Mouse (Mus musculus) neural tube, embryonic 11.5 days (tissue): ENCODE measurements around the gene Rhd. TPM values are rescaled to one million over a fixed set of nuclear protein-coding genes. Genes with fewer than 3 reads are reported as not detected.
A peak's percentile ranks its signal among the peaks of the same experiment; 100 is the strongest.

Experiments
- ATAC-seq: fragments of 200-750 bp; cut with Nextera tagmentation; 2 replicates; pipeline ENCODE4 v1.8.0; 2017; ENCODE audit warnings: moderate number of reproducible peaks, mild to moderate bottlenecking, moderate TSS enrichment, moderate library complexity; ENCODE audit not compliant: insufficient read depth, low FRiP score, low TSS enrichment
- DNase-seq: peaks from one replicate; pipeline ENCODE4 v3.0.0-alpha.2; 2015; ENCODE audit warnings: low spot score
- H3K27ac ChIP-seq: fragments of 300-500 bp; sonication (generic); 2 replicates; pipeline ENCODE4 v1.5.1; 2014; ENCODE audit warnings: low read depth, mild to moderate bottlenecking, low read length
- H3K27me3 ChIP-seq: fragments of 300-500 bp; sonication (generic); 2 replicates; pipeline ENCODE4 v1.6.1; 2014; ENCODE audit warnings: mild to moderate bottlenecking, low read length, mixed read lengths; ENCODE audit not compliant: control insufficient read depth, insufficient read depth
- H3K36me3 ChIP-seq: fragments of 300-500 bp; sonication (generic); 2 replicates; pipeline ENCODE4 v1.6.1; 2014; ENCODE audit warnings: mild to moderate bottlenecking, low read length, moderate library complexity, mixed read lengths; ENCODE audit not compliant: control insufficient read depth, insufficient read depth
- H3K4me1 ChIP-seq: fragments of 300-500 bp; sonication (generic); 2 replicates; pipeline ENCODE4 v1.6.1; 2014; ENCODE audit warnings: low read length, mixed read lengths; ENCODE audit not compliant: control insufficient read depth, insufficient read depth
- H3K4me2 ChIP-seq: fragments of 300-500 bp; sonication (generic); 2 replicates; pipeline ENCODE4 v1.6.1; 2014; ENCODE audit warnings: low read depth, mild to moderate bottlenecking, moderate library complexity
- H3K4me3 ChIP-seq: fragments of 300-500 bp; sonication (generic); 2 replicates; pipeline ENCODE4 v1.5.1; 2014; ENCODE audit warnings: low read depth, low read length
- H3K9ac ChIP-seq: fragments of 300-500 bp; sonication (generic); 2 replicates; pipeline ENCODE4 v1.6.1; 2014; ENCODE audit warnings: mild to moderate bottlenecking, low read length
- H3K9me3 ChIP-seq: fragments of 300-500 bp; sonication (generic); 2 replicates; pipeline ENCODE4 v1.6.1; 2016; ENCODE audit warnings: low read length; ENCODE audit not compliant: control insufficient read depth
- WGBS: fragments of 180-500 bp; shearing (Covaris S2); extraction: QIAGEN DNeasy Blood & Tissue Kit; methylation state at CpG from one replicate; pipeline ENCODE4 v1.1.7; 2014; 5-methylcytosine and 5-hydroxymethylcytosine counted together
- polyA plus RNA-seq: library from polyadenylated mRNA; unstranded; fragments of >200 nt; fragmentation: Nextera tagmentation; extraction: Ambion mirVana; gene quantifications from 2 replicates; pipeline ENCODE4 v1.2.1, GENCODE M21; 2014

The Rhd gene
- polyA plus RNA-seq, 1 experiment from 2014 or later = 13.8 TPM

GRCm38 (mm10) chr4:134919733-134920540, 55.6 kb downstream of the Rhd start:
- 43% methylated on average over 12 of the region's 12 CpGs for WGBS
- ATAC-seq = no peak
- no peak overlapping the region for H3K4me3 ChIP-seq
- no peaks in the 10 kb centered on the region for H3K27me3 ChIP-seq
- DNase-seq = no peak
- H3K4me2 ChIP-seq = no peak overlapping the region
- H3K9ac ChIP-seq = no peak overlapping the region
- no peaks in the 10 kb centered on the region for H3K9me3 ChIP-seq
- H3K4me1 ChIP-seq = peaks cover 6% of the 10 kb centered on the region
- H3K36me3 ChIP-seq = no peaks in the 10 kb centered on the region
- H3K27ac ChIP-seq = no peak overlapping the region

DNA sequence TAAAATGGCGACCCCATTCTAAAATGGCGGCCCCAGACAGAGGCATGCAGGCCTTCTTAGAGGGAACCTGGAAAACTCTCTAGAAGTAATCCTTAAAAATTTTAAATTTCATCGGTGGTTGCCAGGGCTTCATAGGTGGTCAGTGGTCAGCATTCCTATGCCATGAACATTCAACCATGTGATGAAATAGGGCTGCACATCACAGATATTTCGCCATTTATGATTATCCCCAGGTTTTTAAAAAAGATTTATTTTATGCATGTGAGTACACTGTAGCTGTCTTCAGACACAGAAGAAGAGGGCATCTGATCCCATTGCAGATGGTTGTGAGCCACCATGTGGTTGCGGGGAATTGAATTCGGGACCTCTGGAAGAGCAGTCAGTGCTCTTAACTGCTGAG, 56.3 kb downstream of the Rhd start:
- 94% methylated on average over 6 of the region's 6 CpGs for WGBS
- Histone ChIP-seq H3K36me3 (peaks cover 3% of the 10 kb centered on the region; the same call in 1 of the 2 replicates), H3K27me3 (no peaks in the 10 kb centered on the region), H3K27ac (no peak overlapping the region), H3K9ac (no peak overlapping the region), H3K9me3 (no peaks in the 10 kb centered on the region), H3K4me1 (peaks cover 9% of the 10 kb centered on the region; the same call in 1 of the 2 replicates), H3K4me3 (no peak overlapping the region), H3K4me2 (no peak overlapping the region)
- ATAC-seq (no peak), DNase-seq (no peak)

GRCm38 (mm10) chr4:134921703-134922102, 57.4 kb downstream of the Rhd start:
- H3K4me3 ChIP-seq = no peak overlapping the region
- ATAC-seq (no peak), DNase-seq (no peak)
- no peak overlapping the region for H3K27ac ChIP-seq
- 95% methylated on average over 4 of the region's 4 CpGs for WGBS
- H3K9ac ChIP-seq = no peak overlapping the region
- H3K4me2 ChIP-seq = no peak overlapping the region
- no peaks in the 10 kb centered on the region for H3K9me3 ChIP-seq
- peaks cover 3% of the 10 kb centered on the region; the same call in 1 of the 2 replicates for H3K36me3 ChIP-seq
- H3K27me3 ChIP-seq = no peaks in the 10 kb centered on the region
- H3K4me1 ChIP-seq = peaks cover 9% of the 10 kb centered on the region; the same call in 1 of the 2 replicates

DNA sequence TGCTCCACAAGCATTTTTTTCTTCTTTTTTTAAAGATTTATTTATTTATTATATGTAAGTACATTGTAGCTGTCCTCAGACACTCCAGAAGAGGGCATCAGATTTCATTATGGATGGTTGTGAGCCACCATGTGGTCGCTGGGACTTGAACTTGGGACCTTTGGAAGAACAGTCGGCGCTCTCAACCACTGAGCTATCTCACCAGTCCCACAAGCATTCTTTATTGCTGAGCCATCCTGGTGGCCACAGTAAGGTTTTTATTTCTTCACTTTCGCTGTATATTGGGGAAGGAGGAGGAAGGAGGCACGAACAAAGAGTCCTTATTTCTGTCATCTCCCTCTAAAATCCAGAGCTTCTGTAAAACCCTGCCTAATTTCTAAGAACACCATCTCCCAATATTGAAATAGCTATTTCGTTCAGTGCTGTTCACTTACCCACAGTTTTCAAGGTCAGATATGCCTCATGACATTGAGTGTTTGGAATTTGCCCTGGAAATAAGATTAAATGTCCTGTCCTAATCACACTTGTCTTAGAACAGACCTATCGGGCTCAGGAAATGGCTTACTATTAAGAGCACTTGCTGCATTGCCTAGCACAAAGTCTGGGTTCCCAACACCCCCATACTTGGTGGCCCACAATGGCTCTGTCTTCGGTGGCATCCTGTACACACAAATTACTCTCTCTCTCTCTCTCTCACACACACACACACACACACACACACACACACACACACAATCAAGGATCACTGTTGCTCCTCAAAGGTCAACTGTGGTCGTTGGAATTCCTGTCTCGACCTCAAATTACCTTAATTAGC, 58.0 kb downstream of the Rhd start:
- H3K4me3 ChIP-seq = peak overlapping the region; percentile 99
- H3K9me3 ChIP-seq = no peaks in the 10 kb centered on the region
- peaks cover 6% of the 10 kb centered on the region; the same call in 1 of the 2 replicates for H3K36me3 ChIP-seq
- 63% methylated on average over 10 of the region's 10 CpGs for WGBS
- 0 out of 2 replicates have a peak overlapping the region, but pooled peaks have one; percentile 85 for H3K27ac ChIP-seq
- peak overlapping the region; percentile 59 for H3K9ac ChIP-seq
- DNase-seq (no peak), ATAC-seq (no peak)
- H3K27me3 ChIP-seq = no peaks in the 10 kb centered on the region
- H3K4me2 ChIP-seq = peak overlapping the region; percentile 47
- peaks cover 9% of the 10 kb centered on the region; the same call in 1 of the 2 replicates for H3K4me1 ChIP-seq

GRCm38 (mm10) chr4:134922925-134923244, 58.5 kb downstream of the Rhd start:
- 0% methylated on average over 13 of the region's 13 CpGs for WGBS
- Histone ChIP-seq H3K36me3 (peaks cover 6% of the 10 kb centered on the region; the same call in 1 of the 2 replicates), H3K9me3 (no peaks in the 10 kb centered on the region), H3K4me2 (peak overlapping the region; percentile 47), H3K27ac (0 out of 2 replicates have a peak overlapping the region, but pooled peaks have one; percentile 85), H3K9ac (peak overlapping the region; percentile 59), H3K27me3 (no peaks in the 10 kb centered on the region), H3K4me1 (peaks cover 9% of the 10 kb centered on the region; the same call in 1 of the 2 replicates), H3K4me3 (peak overlapping the region; percentile 99)
- ATAC-seq (no peak), DNase-seq (peak; percentile 66)

GRCm38 (mm10) chr4:134923258-134924018, 59.1 kb downstream of the Rhd start, which contains the start of gene Rsrp1:
TSS of gene Rsrp1 (plus strand) at chr4:134923592.
- Histone ChIP-seq H3K4me3 (peak within 1 kb of the TSS; percentile 99), H3K4me1 (peaks cover 9% of the 10 kb centered on the region; the same call in 1 of the 2 replicates), H3K27me3 (no peaks in the 10 kb centered on the region), H3K36me3 (peaks cover 6% of the 10 kb centered on the region; the same call in 1 of the 2 replicates), H3K4me2 (peak within 1 kb of the TSS; percentile 93), H3K9me3 (no peaks in the 10 kb centered on the region), H3K9ac (peak within 1 kb of the TSS; percentile 94), H3K27ac (peak within 1 kb of the TSS; percentile 85)
- DNase-seq (peak; percentile 98), ATAC-seq (peak; percentile 91)
- WGBS = under 1% methylated on average over 64 of the region's 64 CpGs

GRCm38 (mm10) chr4:134924019-134924741, 59.8 kb downstream of the Rhd start:
- Histone ChIP-seq H3K36me3 (peaks cover 6% of the 10 kb centered on the region; the same call in 1 of the 2 replicates), H3K9me3 (no peaks in the 10 kb centered on the region), H3K4me2 (peak overlapping the region; percentile 93), H3K4me3 (peak overlapping the region; percentile 99), H3K27me3 (no peaks in the 10 kb centered on the region), H3K27ac (peak overlapping the region; percentile 85), H3K4me1 (peaks cover 9% of the 10 kb centered on the region; the same call in 1 of the 2 replicates), H3K9ac (peak overlapping the region; percentile 94)
- peak; percentile 46; the same call in 1 of the 2 replicates for ATAC-seq
- under 1% methylated on average over 75 of the region's 75 CpGs for WGBS
- DNase-seq = peak; percentile 57
